Mouse (Mus musculus): ENCODE data around the gene Sprr2k.

- no peak for TF ChIP-seq CHD2 (IDR thresholded peaks at IDR 0.05; ENCODE audit: low read length)
- TF ChIP-seq CTCF (IDR thresholded peaks at IDR 0.05 in 2 of 3, conservative IDR thresholded peaks at IDR 0.05 in 1 of 3; ENCODE audit: control insufficient read depth in 1 of 3, insufficient read depth in 1 of 3, low read depth in 2 of 3, low read length in 3 of 3, poor library complexity in 1 of 3, severe bottlenecking in 1 of 3): no peak
- no peak for TF ChIP-seq POLR2A (IDR thresholded peaks at IDR 0.05; ENCODE audit: control insufficient read depth in 1 of 2, insufficient read depth in 1 of 2, low read depth in 1 of 2, low read length in 2 of 2, poor library complexity in 1 of 2)
- TF ChIP-seq JUND (IDR thresholded peaks at IDR 0.05; ENCODE audit: low read depth, low read length): no peak
- no peak for TF ChIP-seq MYC (IDR thresholded peaks at IDR 0.05; ENCODE audit: low read depth, low read length)
- no peak for TF ChIP-seq EP300 (IDR thresholded peaks at IDR 0.05; ENCODE audit: low read depth in 1 of 2, low read length in 2 of 2)
- no peak for TF ChIP-seq TCF12 (IDR thresholded peaks at IDR 0.05; ENCODE audit: low read depth, low read length)
- no peak for TF ChIP-seq RCOR1 (IDR thresholded peaks at IDR 0.05; ENCODE audit: low read depth, low read length)
- no peak for TF ChIP-seq HCFC1 (IDR thresholded peaks at IDR 0.05; ENCODE audit: low read depth, low read length)
- TF ChIP-seq GATA1 (IDR thresholded peaks at IDR 0.05; ENCODE audit: low read depth, low read length): no peak
- no peak for TF ChIP-seq ELF1 (IDR thresholded peaks at IDR 0.05; ENCODE audit: low read depth, low read length)
Measured at GRCm38 (mm10) chr3:92438689-92439088, 6.3 kb downstream of the Sprr2k start, which contains the start of gene Sprr1b.

Data from MEL (cell line).